Mouse (Mus musculus): ENCODE results near the gene Tlx2.

Gene Tlx2

DNA sequence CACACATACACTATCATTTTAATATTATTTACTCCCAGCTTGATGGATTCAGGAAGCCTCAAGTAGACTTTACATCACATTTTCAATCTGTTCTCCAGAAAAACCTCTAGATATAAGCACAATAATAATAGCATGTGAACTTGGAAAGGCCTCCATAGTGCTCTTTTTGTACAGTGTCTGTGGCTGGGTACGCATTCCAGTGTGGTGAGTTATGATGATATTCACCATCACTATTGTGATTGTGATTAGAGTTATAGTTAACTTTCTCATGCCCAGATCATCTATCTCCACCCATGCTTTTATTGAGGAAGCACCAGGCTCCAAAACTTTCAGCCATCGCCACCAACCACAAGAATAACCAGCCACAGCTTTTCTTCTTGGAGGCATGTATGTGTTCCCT is 46.3 kb downstream of the Tlx2 start:
- DNase-seq (ENCODE audit: low read depth, low spot score) = no peak

DNA sequence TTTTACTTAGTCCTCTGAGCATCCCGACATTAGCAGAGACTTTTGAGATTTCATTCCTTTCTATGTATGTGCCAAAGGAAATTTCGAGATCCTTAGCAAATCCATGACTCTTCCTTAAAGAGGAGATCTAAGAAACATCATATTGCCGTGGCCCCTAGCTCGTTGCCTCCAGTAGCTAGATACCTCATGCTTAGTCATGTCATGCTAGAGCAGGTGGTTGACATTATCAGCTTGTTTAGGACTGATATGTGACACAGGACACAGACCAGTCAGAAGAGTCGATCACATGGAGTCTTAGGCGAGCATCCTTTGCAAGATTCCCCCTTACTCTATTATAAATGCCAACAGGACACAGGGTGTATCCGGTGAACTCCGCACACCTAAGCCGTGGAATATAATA is 47.1 kb downstream of the Tlx2 start:
- no peak for DNase-seq (ENCODE audit: low read depth, low spot score)

DNA sequence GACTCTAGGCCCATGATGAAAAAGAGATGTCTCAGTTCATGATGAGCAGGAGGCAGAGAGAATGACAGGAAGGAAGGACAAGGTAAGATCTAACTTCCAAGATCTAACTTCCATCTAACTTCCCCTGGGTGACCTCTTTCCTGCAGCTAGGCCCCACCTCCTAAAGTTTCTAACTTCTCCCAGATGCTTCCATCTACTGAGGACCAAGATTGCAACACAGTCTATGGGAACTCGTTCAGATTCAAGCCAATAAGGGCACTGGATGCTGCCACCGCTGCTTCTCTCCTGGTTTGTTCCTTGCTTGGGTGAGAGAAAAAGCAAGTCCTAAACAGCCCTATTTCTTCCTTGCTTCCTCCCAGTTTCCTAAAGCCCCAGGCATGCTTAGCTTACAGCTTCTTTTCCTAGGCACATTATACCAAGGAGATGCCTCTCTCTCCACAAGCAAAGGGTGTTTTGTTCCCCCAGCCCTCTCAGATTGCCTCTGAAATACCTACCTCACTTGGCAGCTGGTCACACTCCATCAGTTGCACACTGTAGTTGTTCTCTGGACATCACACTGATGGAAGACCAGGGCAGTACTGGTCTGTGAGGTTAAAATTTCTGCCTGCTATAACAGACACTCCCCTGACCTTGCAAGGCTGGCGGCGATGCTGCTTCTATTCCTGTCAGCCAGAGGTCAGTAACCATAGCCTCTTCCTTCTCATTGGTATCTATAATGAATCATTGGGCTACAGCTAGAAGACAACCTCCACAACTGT is 49.1 kb downstream of the Tlx2 start:
- DNase-seq (ENCODE audit: low read depth, low spot score) = no peak

DNA sequence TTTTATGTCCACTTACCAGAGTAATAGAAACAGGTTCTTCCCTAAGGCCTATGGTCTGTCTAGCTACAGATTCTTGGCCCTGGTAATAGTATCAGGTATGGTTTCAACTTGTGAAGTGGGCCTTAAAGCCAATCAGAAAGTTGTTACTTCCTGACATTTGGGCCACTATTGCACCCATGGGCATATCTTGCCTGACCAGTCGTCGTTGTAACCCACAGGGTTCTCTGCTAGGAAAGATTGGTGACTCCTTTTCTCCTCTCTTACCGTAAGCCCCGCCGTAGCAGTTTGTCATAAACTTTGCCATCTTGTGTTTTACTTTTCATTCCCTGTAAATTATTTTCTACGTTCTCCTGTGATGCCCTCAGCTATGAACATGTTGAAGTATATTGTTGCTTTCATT is 50.0 kb downstream of the Tlx2 start:
- no peak for DNase-seq (ENCODE audit: low read depth, low spot score)

DNA sequence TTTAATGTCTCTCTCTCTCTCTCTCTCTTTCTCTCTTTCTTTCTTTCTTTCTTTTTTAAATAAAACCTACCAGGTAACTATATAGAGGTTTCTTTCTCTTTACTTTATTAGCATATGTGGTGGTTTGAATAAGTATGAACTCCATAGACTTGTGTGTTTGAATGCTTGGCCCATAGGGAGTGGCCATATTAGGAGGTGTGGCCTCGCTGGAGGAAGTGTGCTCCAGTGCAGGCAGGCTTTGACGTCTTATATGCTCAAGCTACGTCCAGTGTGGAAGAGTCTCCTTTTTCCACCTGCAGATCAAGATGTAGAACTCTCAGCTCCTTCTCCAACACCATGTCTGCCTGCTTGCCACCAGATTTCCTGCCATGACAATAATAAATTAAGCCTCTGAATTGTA is 51.0 kb downstream of the Tlx2 start:
- no peak for DNase-seq (ENCODE audit: low read depth, low spot score)

All from R1 (cell line).